Mouse (Mus musculus) kidney, adult 2 months (tissue): ENCODE data around the gene Fam193a. TPM values are rescaled to one million over a fixed set of nuclear protein-coding genes. Genes with fewer than 3 reads are reported as not detected.

ENCODE experiments used
- DNase-seq: peaks from one replicate; pipeline ENCODE4 v3.0.0; 2021
- H3K27ac ChIP-seq: fragments of 200-500 bp; 2 replicates; pipeline ENCODE4 v1.5.1; 2012; ENCODE audit warnings: low read depth, low read length, control low read depth, inconsistent platforms; ENCODE audit not compliant: insufficient read depth
- H3K27me3 ChIP-seq: fragments of 200-500 bp; replicated peaks from 2 replicates; pipeline ENCODE4 v1.6.1; 2012; ENCODE audit warnings: mild to moderate bottlenecking, moderate library complexity, low read length, inconsistent platforms; ENCODE audit not compliant: control insufficient read depth, insufficient read depth
- H3K36me3 ChIP-seq: fragments of 200-500 bp; 2 replicates; pipeline ENCODE4 v1.6.1; 2012; ENCODE audit warnings: mild to moderate bottlenecking, moderate library complexity, low read length, inconsistent platforms; ENCODE audit not compliant: control insufficient read depth, insufficient read depth
- H3K4me1 ChIP-seq: fragments of 200-500 bp; 2 replicates; pipeline ENCODE4 v1.6.1; 2011; ENCODE audit warnings: low read length; ENCODE audit not compliant: control insufficient read depth, insufficient read depth
- H3K4me3 ChIP-seq: fragments of 200-500 bp; 2 replicates; pipeline ENCODE4 v1.5.1; 2011; ENCODE audit warnings: mild to moderate bottlenecking, low read depth, low read length, control low read depth; ENCODE audit not compliant: insufficient read depth
- CTCF ChIP-seq: fragments of 200-500 bp; conservative IDR thresholded peaks from 2 replicates; pipeline ENCODE4 v1.5.1; 2011; ENCODE audit warnings: low read depth, mild to moderate bottlenecking, control low read depth, low read length, moderate library complexity, mixed read lengths; ENCODE audit not compliant: insufficient read depth, insufficient read length
- POLR2A ChIP-seq: fragments of 200-500 bp; IDR thresholded peaks from one replicate; pipeline ENCODE4 v1.6.1; 2011; ENCODE audit warnings: low read depth, low read length, control low read depth
- WGBS: fragments of 180-500 bp; shearing (Covaris S2); methylation state at CpG from one replicate; pipeline ENCODE4 v1.1.7; 2018; 5-methylcytosine and 5-hydroxymethylcytosine counted together
- polyA plus RNA-seq: library from polyadenylated mRNA; depleted of rRNA; stranded (reverse); fragments of >200 nt; gene quantifications from 2 replicates; pipeline ENCODE4 v1.2.3, GENCODE M21; 2012

Gene Fam193a
- polyA plus RNA-seq, 1 experiment, result 39.0 TPM

- no peak overlapping the region for H3K27ac ChIP-seq
- H3K36me3 ChIP-seq, result peaks cover 14% of the 10 kb centered on the region
- 54% methylated on average over 1 of the region's 1 CpGs for WGBS
- TF ChIP-seq POLR2A (no peak), CTCF (no peak)
- H3K4me1 ChIP-seq, result no peaks in the 10 kb centered on the region
- DNase-seq, result peak; percentile 61
- H3K4me3 ChIP-seq, result no peak overlapping the region
- no peaks in the 10 kb centered on the region for H3K27me3 ChIP-seq
Observed at GRCm38 (mm10) chr5:34433786-34434185, 64.1 kb downstream of the Fam193a start.

- TF ChIP-seq POLR2A, result no peak
- TF ChIP-seq CTCF, result no peak
Observed at GRCm38 (mm10) chr5:34434241-34434640, 64.5 kb downstream of the Fam193a start.

GRCm38 (mm10) chr5:34438052-34438451 lies 68.3 kb downstream of the Fam193a start:
- 96% methylated on average over 4 of the region's 4 CpGs for WGBS
- peaks cover 9% of the 10 kb centered on the region for H3K36me3 ChIP-seq

More at GRCm38 (mm10) chr5:34434241-34434640, 64.5 kb downstream of the Fam193a start:
- no peaks in the 10 kb centered on the region for H3K4me1 ChIP-seq
- 94% methylated on average over 3 of the region's 3 CpGs for WGBS
- DNase-seq, result no peak
- no peak overlapping the region for H3K27ac ChIP-seq
- peaks cover 14% of the 10 kb centered on the region for H3K36me3 ChIP-seq
- no peak overlapping the region for H3K4me3 ChIP-seq
- no peaks in the 10 kb centered on the region for H3K27me3 ChIP-seq

GRCm38 (mm10) chr5:34438659-34439058 lies 68.9 kb downstream of the Fam193a start:
- DNase-seq, result no peak
- H3K27ac ChIP-seq, result no peak overlapping the region
- H3K4me3 ChIP-seq, result no peak overlapping the region
- no peaks in the 10 kb centered on the region for H3K27me3 ChIP-seq
- peaks cover 9% of the 10 kb centered on the region for H3K36me3 ChIP-seq
- no peaks in the 10 kb centered on the region for H3K4me1 ChIP-seq
- 80% methylated on average over 1 of the region's 1 CpGs for WGBS
- no peak for TF ChIP-seq CTCF
- TF ChIP-seq POLR2A, result no peak

More at GRCm38 (mm10) chr5:34438052-34438451, 68.3 kb downstream of the Fam193a start:
- no peak for DNase-seq
- no peaks in the 10 kb centered on the region for H3K27me3 ChIP-seq
- H3K27ac ChIP-seq, result no peak overlapping the region
- no peaks in the 10 kb centered on the region for H3K4me1 ChIP-seq
- TF ChIP-seq POLR2A, result no peak
- TF ChIP-seq CTCF, result no peak
- no peak overlapping the region for H3K4me3 ChIP-seq

GRCm38 (mm10) chr5:34439768-34440167 lies 70.0 kb downstream of the Fam193a start:
- 92% methylated on average over 2 of the region's 2 CpGs for WGBS
- Histone ChIP-seq H3K36me3 (peaks cover 10% of the 10 kb centered on the region), H3K27ac (no peak overlapping the region)

GRCm38 (mm10) chr5:34441797-34442196 lies 72.1 kb downstream of the Fam193a start:
- DNase-seq, result no peak
- WGBS, result 94% methylated on average over 2 of the region's 2 CpGs
- peaks cover 9% of the 10 kb centered on the region for H3K36me3 ChIP-seq
- H3K27me3 ChIP-seq, result no peaks in the 10 kb centered on the region
- no peaks in the 10 kb centered on the region for H3K4me1 ChIP-seq
- no peak overlapping the region for H3K27ac ChIP-seq
- H3K4me3 ChIP-seq, result no peak overlapping the region
- TF ChIP-seq POLR2A (no peak), CTCF (no peak)

More at GRCm38 (mm10) chr5:34439768-34440167, 70.0 kb downstream of the Fam193a start:
- H3K4me1 ChIP-seq, result no peaks in the 10 kb centered on the region
- H3K27me3 ChIP-seq, result no peaks in the 10 kb centered on the region
- DNase-seq, result no peak
- no peak overlapping the region for H3K4me3 ChIP-seq
- TF ChIP-seq POLR2A (no peak), CTCF (no peak)

GRCm38 (mm10) chr5:34446207-34446606 lies 76.5 kb downstream of the Fam193a start:
- WGBS, result 68% methylated on average over 9 of the region's 9 CpGs
- Histone ChIP-seq H3K36me3 (peaks cover 6% of the 10 kb centered on the region), H3K27me3 (no peaks in the 10 kb centered on the region), H3K4me1 (no peaks in the 10 kb centered on the region), H3K4me3 (no peak overlapping the region), H3K27ac (no peak overlapping the region)
- no peak for TF ChIP-seq POLR2A
- no peak for TF ChIP-seq CTCF
- DNase-seq, result no peak
